Mouse (Mus musculus) bone marrow, adult 2 months (tissue): Measurements from ENCODE around the gene Fam83f.

Source experiments
- CTCF ChIP-seq: fragments of 200-500 bp; IDR thresholded peaks from 2 replicates; pipeline ENCODE4 v1.5.1; 2011; ENCODE audit warnings: low read length, control low read depth; ENCODE audit not compliant: control insufficient read depth, insufficient read depth
- POLR2A ChIP-seq: fragments of 200-500 bp; IDR thresholded peaks from 2 replicates; pipeline ENCODE4 v1.6.1; 2011; ENCODE audit warnings: low read depth, mild to moderate bottlenecking, control low read depth, low read length, borderline replicate concordance; ENCODE audit not compliant: control insufficient read depth

GRCm38 (mm10) chr15:80731511-80731910 is 59.9 kb downstream of the Fam83f start:
- TF ChIP-seq POLR2A (no peak), CTCF (no peak)
